In genomic region chr7:80882830-80883505, GRCm38 (mm10) we compare ENCODE assay signal across 9 mouse cellular contexts. TPM values are rescaled to one million over a fixed set of nuclear protein-coding genes. Genes with fewer than 3 reads are reported as not detected.
A peak's percentile ranks its signal among the peaks of the same experiment; 100 is the strongest.
DNase-seq lines count a peak whose midpoint lies in the region; ATAC-seq and TF ChIP-seq lines count a peak whose summit lies in the region.
"Had no signal": no experiment of that assay in that cellular context is flagged by ENCODE, and none has a peak within 500 bp of the region (broad histone marks: within the 10 kb centered on the region; RNA-seq: fewer than 3 reads in every experiment).

No protein-coding gene starts in this region.

- no peaks in the 10 kb centered on the region for H3K9me3 ChIP-seq in heart, embryonic 11.5 days (replicated peaks; ENCODE audit: control insufficient read depth, low read length)
- H3K9me3 ChIP-seq in kidney, postnatal 0 days (replicated peaks; ENCODE audit: low read length), result no peaks in the 10 kb centered on the region
- H3K9me3 ChIP-seq in liver, embryonic 11.5 days (ENCODE audit: control insufficient read depth, low read length), result no peaks in the 10 kb centered on the region
- H3K9me3 ChIP-seq in stomach, embryonic 15.5 days, result no peaks in the 10 kb centered on the region

- TF ChIP-seq CTCF in cortical plate, adult 2 months (IDR thresholded peaks at IDR 0.05; ENCODE audit: extremely low read depth, insufficient read depth, low read length), result peak; percentile 37; the same call in 1 of the 2 replicates
- peak; percentile 77 for TF ChIP-seq CTCF in kidney, postnatal 0 days (IDR thresholded peaks at IDR 0.05; ENCODE audit: low read depth)

- intact Hi-C loops in gastrocnemius, postnatal 14 days (cut with DNase I; ENCODE audit: low total_unique reads), result loop anchor here (10.0 kb wide), 2 partner anchors 152 to 452 kb away; no protein-coding TSS in a partner anchor

- 22% methylated on average over 14 of the region's 14 CpGs for WGBS in heart, embryonic 11.5 days (ENCODE audit: insufficient replicate concordance)
- 21% methylated on average over 14 of the region's 14 CpGs for WGBS in kidney, postnatal 0 days
- WGBS in liver, embryonic 11.5 days, result 16% methylated on average over 14 of the region's 14 CpGs
- 17% methylated on average over 14 of the region's 14 CpGs for WGBS in stomach, embryonic 15.5 days

- H3K27me3 ChIP-seq in heart, embryonic 11.5 days (ENCODE audit: control insufficient read depth, insufficient read depth, low read length), result no peaks in the 10 kb centered on the region
- no peaks in the 10 kb centered on the region for H3K27me3 ChIP-seq in kidney, postnatal 0 days (ENCODE audit: insufficient read depth, low read length)
- H3K27me3 ChIP-seq in liver, embryonic 11.5 days (replicated peaks; ENCODE audit: control insufficient read depth, insufficient read depth, low read length), result no peaks in the 10 kb centered on the region
- no peaks in the 10 kb centered on the region for H3K27me3 ChIP-seq in stomach, embryonic 15.5 days (replicated peaks)
- H3K27me3 ChIP-seq: Patski had no signal

- H3K9ac ChIP-seq in heart, embryonic 11.5 days (ENCODE audit: low read depth, low read length), result no peak overlapping the region
- no peak overlapping the region for H3K9ac ChIP-seq in kidney, postnatal 0 days (ENCODE audit: low read depth, low read length)
- no peak overlapping the region for H3K9ac ChIP-seq in liver, embryonic 11.5 days (ENCODE audit: low read depth, low read length)
- no peak overlapping the region for H3K9ac ChIP-seq in stomach, embryonic 15.5 days

- H3K36me3 ChIP-seq in heart, embryonic 11.5 days (ENCODE audit: control insufficient read depth, insufficient read depth, low read length), result no peaks in the 10 kb centered on the region; the same call in 1 of the 2 replicates
- no peaks in the 10 kb centered on the region for H3K36me3 ChIP-seq in kidney, postnatal 0 days (ENCODE audit: insufficient read depth, low read length)
- H3K36me3 ChIP-seq in liver, embryonic 11.5 days (ENCODE audit: control insufficient read depth, insufficient read depth, low read length), result no peaks in the 10 kb centered on the region
- H3K36me3 ChIP-seq in stomach, embryonic 15.5 days, result no peaks in the 10 kb centered on the region

- peak; percentile 46; the same call in 1 of the 2 replicates for TF ChIP-seq POLR2A in cortical plate, adult 2 months (IDR thresholded peaks at IDR 0.05; ENCODE audit: extremely low read depth, insufficient read depth, low read length)

- peak; percentile 24 for DNase-seq in gastrocnemius, adult 18-20 months (ENCODE audit: low spot score)
- no peak for DNase-seq in gastrocnemius, postnatal 14 days
- DNase-seq in kidney, postnatal 0 days (ENCODE audit: low spot score), result peak; percentile 92
- peak; percentile 62 for DNase-seq in liver, embryonic 11.5 days (ENCODE audit: low spot score)
- peak; percentile 60 to 75 for DNase-seq in natural killer cell, adult 2 months (ENCODE audit: low spot score in 2 of 2)

- H3K4me3 ChIP-seq in cortical plate, adult 2 months (ENCODE audit: insufficient read depth, low read length), result peak overlapping the region; percentile 14
- no peak overlapping the region for H3K4me3 ChIP-seq in heart, embryonic 11.5 days (ENCODE audit: low read depth, low read length)
- no peak overlapping the region for H3K4me3 ChIP-seq in kidney, postnatal 0 days (replicated peaks; ENCODE audit: low read depth, low read length)
- H3K4me3 ChIP-seq in liver, embryonic 11.5 days (ENCODE audit: low read depth, low read length), result peak overlapping the region; percentile 23
- H3K4me3 ChIP-seq in stomach, embryonic 15.5 days (replicated peaks), result peak overlapping the region; percentile 16

- peak overlapping the region; percentile 17 for H3K4me2 ChIP-seq in heart, embryonic 11.5 days
- H3K4me2 ChIP-seq in kidney, postnatal 0 days (ENCODE audit: low read length), result peak overlapping the region; percentile 43
- H3K4me2 ChIP-seq in liver, embryonic 11.5 days, result peak overlapping the region; percentile 45
- peak overlapping the region; percentile 45 for H3K4me2 ChIP-seq in stomach, embryonic 15.5 days

- no peak overlapping the region for H3K27ac ChIP-seq in cortical plate, adult 2 months (ENCODE audit: insufficient read depth, low read length)
- no peak overlapping the region for H3K27ac ChIP-seq in heart, embryonic 11.5 days (ENCODE audit: low read depth, low read length)
- no peak overlapping the region for H3K27ac ChIP-seq in kidney, postnatal 0 days
- no peak overlapping the region for H3K27ac ChIP-seq in liver, embryonic 11.5 days (ENCODE audit: low read depth, low read length)
- no peak overlapping the region for H3K27ac ChIP-seq in stomach, embryonic 15.5 days

- no peaks in the 10 kb centered on the region for H3K4me1 ChIP-seq in cortical plate, adult 2 months (ENCODE audit: control insufficient read depth, insufficient read depth, low read length)
- no peaks in the 10 kb centered on the region for H3K4me1 ChIP-seq in heart, embryonic 11.5 days (ENCODE audit: control insufficient read depth, insufficient read depth, low read length)
- no peaks in the 10 kb centered on the region for H3K4me1 ChIP-seq in kidney, postnatal 0 days (replicated peaks; ENCODE audit: insufficient read depth, low read length)
- H3K4me1 ChIP-seq in liver, embryonic 11.5 days (replicated peaks; ENCODE audit: control insufficient read depth, insufficient read depth, low read length), result no peaks in the 10 kb centered on the region
- H3K4me1 ChIP-seq in stomach, embryonic 15.5 days, result no peaks in the 10 kb centered on the region

- peak; percentile 45; the same call in 1 of the 2 replicates for ATAC-seq in heart, embryonic 11.5 days (replicated peaks; ENCODE audit: insufficient number of reproducible peaks, low FRiP score, low TSS enrichment)
- peak; percentile 89 for ATAC-seq in kidney, postnatal 0 days (replicated peaks; ENCODE audit: low FRiP score, low read depth)
- peak; percentile 86 for ATAC-seq in liver, embryonic 11.5 days (replicated peaks; ENCODE audit: low FRiP score)
- ATAC-seq in stomach, embryonic 15.5 days (ENCODE audit: insufficient read depth, low FRiP score, low read depth), result peak; percentile 92
- ATAC-seq: Patski had no signal

RNA-seq across cellular contexts. Expression of gene Wdr73, which starts 18.1 kb away (rescaled TPM):
- total RNA-seq in gastrocnemius, adult 18-20 months (2021), result 1 to 10 TPM; 3.1 to 3.3 TPM
- 1 to 10 TPM; 3.7 to 4.1 TPM for total RNA-seq in gastrocnemius, postnatal 14 days (2021)
- polyA plus RNA-seq in cortical plate, adult 2 months (2012; rRNA removed), result 29.6 and 30.5 TPM in 2 replicates
- 21.6 and 24.2 TPM in 2 replicates for polyA plus RNA-seq in heart, embryonic 11.5 days (2014; fragmentation: Nextera tagmentation; extraction: Ambion mirVana)
- polyA plus RNA-seq in kidney, postnatal 0 days (2015; fragmentation: Nextera tagmentation; extraction: Ambion mirVana), result 29.8 and 32.9 TPM in 2 replicates
- polyA plus RNA-seq in liver, embryonic 11.5 days (2014; fragmentation: Nextera tagmentation; extraction: Ambion mirVana), result 42.8 and 44.0 TPM in 2 replicates
- polyA plus RNA-seq in stomach, embryonic 15.5 days (2015; fragmentation: Nextera tagmentation; extraction: Ambion mirVana), result 33.2 and 33.7 TPM in 2 replicates

RNA-seq across cellular contexts. Expression of gene Nmb, which starts 21.9 kb away (rescaled TPM):
- total RNA-seq in gastrocnemius, adult 18-20 months (2021), result 10 to 100 TPM in 1 of 2 experiments, 1 to 10 TPM in 1; 3.8 to 10.7 TPM
- total RNA-seq in gastrocnemius, postnatal 14 days (2021), result 1 to 10 TPM; 1.7 to 4.5 TPM
- polyA plus RNA-seq in cortical plate, adult 2 months (2012; rRNA removed), result 11.0 and 17.0 TPM in 2 replicates
- 4.7 and 4.9 TPM in 2 replicates for polyA plus RNA-seq in heart, embryonic 11.5 days (2014; fragmentation: Nextera tagmentation; extraction: Ambion mirVana)
- polyA plus RNA-seq in kidney, postnatal 0 days (2015; fragmentation: Nextera tagmentation; extraction: Ambion mirVana), result 9.3 and 10.5 TPM in 2 replicates
- polyA plus RNA-seq in liver, embryonic 11.5 days (2014; fragmentation: Nextera tagmentation; extraction: Ambion mirVana), result 2.4 and 3.4 TPM in 2 replicates
- 5.1 TPM in 2 replicates for polyA plus RNA-seq in stomach, embryonic 15.5 days (2015; fragmentation: Nextera tagmentation; extraction: Ambion mirVana)

RNA-seq across cellular contexts. Expression of gene Zscan2, which starts 22.2 kb away (rescaled TPM):
- 1 to 10 TPM; 1.5 to 2.1 TPM for total RNA-seq in gastrocnemius, adult 18-20 months (2021)
- total RNA-seq in gastrocnemius, postnatal 14 days (2021), result 1 to 10 TPM; 1.5 to 2.8 TPM
- 10.2 and 11.1 TPM in 2 replicates for polyA plus RNA-seq in cortical plate, adult 2 months (2012; rRNA removed)
- polyA plus RNA-seq in heart, embryonic 11.5 days (2014; fragmentation: Nextera tagmentation; extraction: Ambion mirVana), result 1.8 and 2.3 TPM in 2 replicates
- polyA plus RNA-seq in kidney, postnatal 0 days (2015; fragmentation: Nextera tagmentation; extraction: Ambion mirVana), result 2.7 TPM in 2 replicates
- 1.0 and 1.4 TPM in 2 replicates for polyA plus RNA-seq in liver, embryonic 11.5 days (2014; fragmentation: Nextera tagmentation; extraction: Ambion mirVana)
- 1.6 and 2.1 TPM in 2 replicates for polyA plus RNA-seq in stomach, embryonic 15.5 days (2015; fragmentation: Nextera tagmentation; extraction: Ambion mirVana)

RNA-seq across cellular contexts. Expression of gene Iqgap1, which starts 57.2 kb away (rescaled TPM):
- 10 to 100 TPM; 12.1 to 16.8 TPM for total RNA-seq in gastrocnemius, adult 18-20 months (2021)
- 10 to 100 TPM; 28.9 to 36.1 TPM for total RNA-seq in gastrocnemius, postnatal 14 days (2021)
- polyA plus RNA-seq in cortical plate, adult 2 months (2012; rRNA removed), result 18.9 and 19.8 TPM in 2 replicates
- 33.5 and 35.9 TPM in 2 replicates for polyA plus RNA-seq in heart, embryonic 11.5 days (2014; fragmentation: Nextera tagmentation; extraction: Ambion mirVana)
- 77.0 and 83.7 TPM in 2 replicates for polyA plus RNA-seq in kidney, postnatal 0 days (2015; fragmentation: Nextera tagmentation; extraction: Ambion mirVana)
- polyA plus RNA-seq in liver, embryonic 11.5 days (2014; fragmentation: Nextera tagmentation; extraction: Ambion mirVana), result 28.2 and 30.6 TPM in 2 replicates
- polyA plus RNA-seq in stomach, embryonic 15.5 days (2015; fragmentation: Nextera tagmentation; extraction: Ambion mirVana), result 84.2 TPM in 2 replicates

Comparison
In these comparisons a context has a peak if more than half of its experiments do, and no peak if none do; other contexts are left out.
1. H3K4me3 ChIP-seq: peak in cortical plate, adult 2 months (single experiment), liver, embryonic 11.5 days (single experiment) and stomach, embryonic 15.5 days (single experiment); none in heart, embryonic 11.5 days (single experiment) and kidney, postnatal 0 days (single experiment).
2. Peak in every context shown above with its lines, with median percentiles within 50 percentile points of each other: ATAC-seq and H3K4me2 ChIP-seq.